Mouse (Mus musculus) ovary, postnatal 10 days (tissue): Measurements from ENCODE around the gene Plau.

Source experiments
- DNase-seq: peaks from one replicate; pipeline ENCODE4 v3.0.0; 2022; ENCODE audit warnings: low spot score

Plau gene

GRCm38 (mm10) chr14:20806116-20806840 lies 30.2 kb upstream of the Plau start:
- DNase-seq: no peak

- no peak for DNase-seq
Observed at GRCm38 (mm10) chr14:20809349-20809748, 27.1 kb upstream of the Plau start.

GRCm38 (mm10) chr14:20809820-20810219 lies 26.6 kb upstream of the Plau start:
- DNase-seq: no peak

- DNase-seq: no peak
Observed at GRCm38 (mm10) chr14:20811236-20811635, 25.2 kb upstream of the Plau start.

- no peak for DNase-seq
Observed at GRCm38 (mm10) chr14:20811779-20812406, 24.6 kb upstream of the Plau start.

GRCm38 (mm10) chr14:20815448-20815847 lies 21.0 kb upstream of the Plau start:
- DNase-seq: no peak

GRCm38 (mm10) chr14:20824517-20824916 lies 11.9 kb upstream of the Plau start:
- no peak for DNase-seq

- no peak for DNase-seq
Observed at GRCm38 (mm10) chr14:20825516-20825915, 10.9 kb upstream of the Plau start.

- no peak for DNase-seq
Observed at GRCm38 (mm10) chr14:20827061-20827460, 9.4 kb upstream of the Plau start.

GRCm38 (mm10) chr14:20827491-20827890 lies 9.0 kb upstream of the Plau start:
- no peak for DNase-seq

GRCm38 (mm10) chr14:20828524-20828923 lies 7.9 kb upstream of the Plau start:
- DNase-seq: no peak

GRCm38 (mm10) chr14:20829523-20830366 lies 6.7 kb upstream of the Plau start:
- no peak for DNase-seq

- DNase-seq: no peak
Observed at GRCm38 (mm10) chr14:20831141-20831910, 5.1 kb upstream of the Plau start.

GRCm38 (mm10) chr14:20831915-20832314 lies 4.5 kb upstream of the Plau start:
- DNase-seq: no peak

GRCm38 (mm10) chr14:20833525-20833924 lies 2.9 kb upstream of the Plau start:
- no peak for DNase-seq

GRCm38 (mm10) chr14:20834136-20834535 lies 2.3 kb upstream of the Plau start:
- no peak for DNase-seq

GRCm38 (mm10) chr14:20836905-20837376 lies 481 bp downstream of the Plau start:
- no peak for DNase-seq

- no peak for DNase-seq
Observed at GRCm38 (mm10) chr14:20837681-20838080, 1.2 kb downstream of the Plau start.

GRCm38 (mm10) chr14:20841526-20841925 lies 5.1 kb downstream of the Plau start:
- no peak for DNase-seq

GRCm38 (mm10) chr14:20842629-20843028 lies 6.2 kb downstream of the Plau start:
- DNase-seq: no peak

GRCm38 (mm10) chr14:20844126-20844525 lies 7.7 kb downstream of the Plau start:
- DNase-seq: no peak
